Mouse (Mus musculus) lung, postnatal 0 days (tissue): ENCODE results near the gene Kif1c.

Experiments used
- CTCF ChIP-seq: IDR thresholded peaks from 2 replicates; pipeline ENCODE4 v1.5.1; 2016; ENCODE audit warnings: antibody characterized with exemption, mild to moderate bottlenecking
- EP300 ChIP-seq: IDR thresholded peaks from 2 replicates; pipeline ENCODE4 v1.6.1; 2016; ENCODE audit warnings: antibody characterized with exemption, mild to moderate bottlenecking, control low read depth

GRCm38 (mm10) chr11:70666687-70667086 lies 33.7 kb upstream of the Kif1c start:
- TF ChIP-seq CTCF, result no peak
- no peak for TF ChIP-seq EP300
